Mouse (Mus musculus): ENCODE results near the gene Dcp1b. TPM values are rescaled to one million over a fixed set of nuclear protein-coding genes. Genes with fewer than 3 reads are reported as not detected.

Gene Dcp1b
- polyA plus RNA-seq, 1 experiment from 2014 or later: 12.8 TPM

GRCm38 (mm10) chr6:119176103-119176502 is 1.1 kb downstream of the Dcp1b start:
- H3K4me2 ChIP-seq: peak overlapping the region; percentile 64
- H3K36me3 ChIP-seq: peaks cover 6% of the 10 kb centered on the region; the same call in 1 of the 2 replicates
- WGBS: 55% methylated on average over 7 of the region's 7 CpGs
- no peaks in the 10 kb centered on the region for H3K27me3 ChIP-seq
- no peak for ATAC-seq (ENCODE audit: low read depth)
- no peaks in the 10 kb centered on the region for H3K9me3 ChIP-seq
- peaks cover 27% of the 10 kb centered on the region for H3K4me1 ChIP-seq (replicated peaks)
- no peak overlapping the region; the same call in 1 of the 2 replicates for H3K27ac ChIP-seq (replicated peaks)
- H3K4me3 ChIP-seq: peak overlapping the region; percentile 73
- H3K9ac ChIP-seq: peak overlapping the region; percentile 84

GRCm38 (mm10) chr6:119177101-119177500 is 2.0 kb downstream of the Dcp1b start:
- no peak for ATAC-seq (ENCODE audit: low read depth)
- Histone ChIP-seq H3K36me3 (peaks cover 6% of the 10 kb centered on the region; the same call in 1 of the 2 replicates), H3K4me2 (peak overlapping the region; percentile 64), H3K9me3 (no peaks in the 10 kb centered on the region), H3K9ac (peak overlapping the region; percentile 84), H3K27ac (replicated peaks) (peak overlapping the region; percentile 65), H3K4me1 (replicated peaks) (peaks cover 27% of the 10 kb centered on the region), H3K27me3 (no peaks in the 10 kb centered on the region), H3K4me3 (peak overlapping the region; percentile 2; the same call in 1 of the 2 replicates)
- 11% methylated on average over 8 of the region's 8 CpGs for WGBS

- H3K9me3 ChIP-seq: no peaks in the 10 kb centered on the region
- no peaks in the 10 kb centered on the region for H3K27me3 ChIP-seq
- no peak overlapping the region for H3K9ac ChIP-seq
- WGBS: 95% methylated on average over 2 of the region's 2 CpGs
- H3K4me2 ChIP-seq: no peak overlapping the region
- no peak overlapping the region for H3K27ac ChIP-seq (replicated peaks)
- H3K4me1 ChIP-seq (replicated peaks): peaks cover 24% of the 10 kb centered on the region
- no peak for ATAC-seq (ENCODE audit: low read depth)
- H3K4me3 ChIP-seq: no peak overlapping the region
- H3K36me3 ChIP-seq: peaks cover 24% of the 10 kb centered on the region
Measured at GRCm38 (mm10) chr6:119180188-119180587, 5.1 kb downstream of the Dcp1b start.

- WGBS: 92% methylated on average over 9 of the region's 9 CpGs
- no peak for ATAC-seq (ENCODE audit: low read depth)
Measured at GRCm38 (mm10) chr6:119182211-119182610, 7.2 kb downstream of the Dcp1b start.

GRCm38 (mm10) chr6:119183781-119184180 is 8.7 kb downstream of the Dcp1b start:
- H3K27me3 ChIP-seq: no peaks in the 10 kb centered on the region
- peaks cover 37% of the 10 kb centered on the region for H3K36me3 ChIP-seq
- H3K9ac ChIP-seq: no peak overlapping the region
- no peak overlapping the region for H3K4me2 ChIP-seq
- ATAC-seq (ENCODE audit: low read depth): no peak
- H3K4me3 ChIP-seq: no peak overlapping the region
- H3K4me1 ChIP-seq (replicated peaks): no peaks in the 10 kb centered on the region
- WGBS: 73% methylated on average over 3 of the region's 3 CpGs
- H3K27ac ChIP-seq (replicated peaks): no peak overlapping the region
- H3K9me3 ChIP-seq: no peaks in the 10 kb centered on the region

More at GRCm38 (mm10) chr6:119182211-119182610, 7.2 kb downstream of the Dcp1b start:
- Histone ChIP-seq H3K27me3 (no peaks in the 10 kb centered on the region), H3K4me2 (no peak overlapping the region), H3K4me3 (no peak overlapping the region), H3K27ac (replicated peaks) (no peak overlapping the region), H3K9ac (no peak overlapping the region), H3K4me1 (replicated peaks) (peaks cover 7% of the 10 kb centered on the region), H3K9me3 (no peaks in the 10 kb centered on the region), H3K36me3 (peaks cover 33% of the 10 kb centered on the region)

GRCm38 (mm10) chr6:119186658-119187057 is 11.6 kb downstream of the Dcp1b start:
- Histone ChIP-seq H3K27ac (replicated peaks) (no peak overlapping the region), H3K4me1 (replicated peaks) (no peaks in the 10 kb centered on the region), H3K4me2 (no peak overlapping the region), H3K9me3 (no peaks in the 10 kb centered on the region), H3K36me3 (peaks cover 56% of the 10 kb centered on the region), H3K4me3 (no peak overlapping the region), H3K9ac (no peak overlapping the region), H3K27me3 (no peaks in the 10 kb centered on the region)
- ATAC-seq (ENCODE audit: low read depth): no peak
- 67% methylated on average over 8 of the region's 8 CpGs for WGBS

GRCm38 (mm10) chr6:119187631-119188030 is 12.6 kb downstream of the Dcp1b start:
- H3K9me3 ChIP-seq: no peaks in the 10 kb centered on the region
- WGBS: 68% methylated on average over 6 of the region's 6 CpGs
- H3K27me3 ChIP-seq: no peaks in the 10 kb centered on the region
- no peak overlapping the region for H3K4me2 ChIP-seq
- no peak overlapping the region for H3K27ac ChIP-seq (replicated peaks)
- no peak overlapping the region for H3K4me3 ChIP-seq
- H3K9ac ChIP-seq: no peak overlapping the region
- H3K36me3 ChIP-seq: peaks cover 66% of the 10 kb centered on the region
- no peaks in the 10 kb centered on the region for H3K4me1 ChIP-seq (replicated peaks)
- ATAC-seq (ENCODE audit: low read depth): no peak

- Histone ChIP-seq H3K27ac (replicated peaks) (no peak overlapping the region), H3K9ac (no peak overlapping the region), H3K27me3 (no peaks in the 10 kb centered on the region), H3K36me3 (peaks cover 74% of the 10 kb centered on the region), H3K4me1 (replicated peaks) (no peaks in the 10 kb centered on the region), H3K4me3 (no peak overlapping the region), H3K9me3 (no peaks in the 10 kb centered on the region), H3K4me2 (no peak overlapping the region)
- WGBS: 92% methylated on average over 4 of the region's 4 CpGs
- no peak for ATAC-seq (ENCODE audit: low read depth)
Measured at GRCm38 (mm10) chr6:119191478-119191877, 16.4 kb downstream of the Dcp1b start.

GRCm38 (mm10) chr6:119193571-119194154 is 18.6 kb downstream of the Dcp1b start:
- no peak overlapping the region for H3K4me3 ChIP-seq
- H3K4me2 ChIP-seq: no peak overlapping the region
- no peaks in the 10 kb centered on the region for H3K27me3 ChIP-seq
- peaks cover 7% of the 10 kb centered on the region for H3K4me1 ChIP-seq (replicated peaks)
- H3K9me3 ChIP-seq: no peaks in the 10 kb centered on the region
- WGBS: 88% methylated on average over 15 of the region's 15 CpGs
- H3K9ac ChIP-seq: no peak overlapping the region
- peaks cover 66% of the 10 kb centered on the region for H3K36me3 ChIP-seq
- ATAC-seq (ENCODE audit: low read depth): no peak
- no peak overlapping the region for H3K27ac ChIP-seq (replicated peaks)

GRCm38 (mm10) chr6:119194161-119194560 is 19.1 kb downstream of the Dcp1b start:
- 87% methylated on average over 9 of the region's 9 CpGs for WGBS
- no peak overlapping the region for H3K4me3 ChIP-seq
- H3K4me2 ChIP-seq: no peak overlapping the region
- H3K4me1 ChIP-seq (replicated peaks): peaks cover 12% of the 10 kb centered on the region
- no peaks in the 10 kb centered on the region for H3K27me3 ChIP-seq
- no peak overlapping the region for H3K27ac ChIP-seq (replicated peaks)
- ATAC-seq (ENCODE audit: low read depth): no peak
- peaks cover 66% of the 10 kb centered on the region for H3K36me3 ChIP-seq
- no peaks in the 10 kb centered on the region for H3K9me3 ChIP-seq
- H3K9ac ChIP-seq: no peak overlapping the region

GRCm38 (mm10) chr6:119194601-119195000 is 19.5 kb downstream of the Dcp1b start:
- no peak overlapping the region for H3K4me3 ChIP-seq
- H3K4me1 ChIP-seq (replicated peaks): peaks cover 16% of the 10 kb centered on the region
- no peaks in the 10 kb centered on the region for H3K27me3 ChIP-seq
- no peaks in the 10 kb centered on the region for H3K9me3 ChIP-seq
- no peak for ATAC-seq (ENCODE audit: low read depth)
- H3K4me2 ChIP-seq: no peak overlapping the region
- H3K27ac ChIP-seq (replicated peaks): no peak overlapping the region
- peaks cover 61% of the 10 kb centered on the region for H3K36me3 ChIP-seq
- H3K9ac ChIP-seq: no peak overlapping the region
- 89% methylated on average over 7 of the region's 7 CpGs for WGBS

GRCm38 (mm10) chr6:119196382-119197305 is 21.6 kb downstream of the Dcp1b start, which contains the start of gene Cacna1c:
Gene Cacna1c, minus strand, starts transcription at chr6:119196418.
- no peaks in the 10 kb centered on the region for H3K9me3 ChIP-seq
- no peak within 1 kb of the TSS for H3K27ac ChIP-seq (replicated peaks)
- WGBS: 85% methylated on average over 17 of the region's 17 CpGs
- peaks cover 51% of the 10 kb centered on the region for H3K36me3 ChIP-seq
- H3K4me3 ChIP-seq: no peak within 1 kb of the TSS
- no peak within 1 kb of the TSS for H3K9ac ChIP-seq
- H3K4me2 ChIP-seq: no peak within 1 kb of the TSS
- no peaks in the 10 kb centered on the region for H3K27me3 ChIP-seq
- ATAC-seq (ENCODE audit: low read depth): no peak
- H3K4me1 ChIP-seq (replicated peaks): peaks cover 17% of the 10 kb centered on the region
